Mouse (Mus musculus) T-helper 1 cell (primary cell): ENCODE data around the gene Ly6g6d.
"Not testable (repeated sequence)": the region's sequence is repeated elsewhere in the genome, so short reads cannot be mapped to it uniquely, and the experiment has no call there.

Experiments used
- in situ Hi-C: fragments of 300-600 bp; cut with MboI, MseI; formaldehyde crosslinking; loops from one replicate; pipeline ENCODE4 v1.15.1; 2025; ENCODE audit warnings: high pct_unique_total_duplicates

Gene Ly6g6d

DNA sequence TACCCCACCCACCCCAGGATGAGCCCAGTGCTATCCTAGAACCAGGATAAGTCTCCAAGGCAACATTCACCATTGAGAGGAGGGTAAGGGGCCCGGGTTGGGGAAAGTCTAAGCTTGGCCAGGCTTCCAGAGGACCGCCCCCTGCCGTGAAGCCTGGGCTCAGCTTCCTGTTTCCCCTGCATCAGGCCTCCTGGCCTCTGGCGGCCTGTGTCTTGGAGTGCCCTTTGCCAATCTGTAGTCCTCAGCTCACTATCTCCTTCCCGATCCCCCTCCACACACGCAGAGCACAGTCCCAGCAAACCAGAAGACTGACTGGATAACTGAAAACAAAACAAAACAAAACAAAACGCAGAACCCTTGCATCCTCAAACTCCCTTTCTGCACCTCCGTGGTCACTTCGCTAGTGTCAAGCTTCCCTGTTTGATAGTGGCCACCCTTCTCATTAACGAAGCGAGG lies 28.3 kb downstream of the Ly6g6d start, which contains the start of gene Clic1:
Gene Clic1 (plus strand): TSS at position 406 of the 456 bp plus-strand sequence.
- in situ Hi-C loops = no loop called here

DNA sequence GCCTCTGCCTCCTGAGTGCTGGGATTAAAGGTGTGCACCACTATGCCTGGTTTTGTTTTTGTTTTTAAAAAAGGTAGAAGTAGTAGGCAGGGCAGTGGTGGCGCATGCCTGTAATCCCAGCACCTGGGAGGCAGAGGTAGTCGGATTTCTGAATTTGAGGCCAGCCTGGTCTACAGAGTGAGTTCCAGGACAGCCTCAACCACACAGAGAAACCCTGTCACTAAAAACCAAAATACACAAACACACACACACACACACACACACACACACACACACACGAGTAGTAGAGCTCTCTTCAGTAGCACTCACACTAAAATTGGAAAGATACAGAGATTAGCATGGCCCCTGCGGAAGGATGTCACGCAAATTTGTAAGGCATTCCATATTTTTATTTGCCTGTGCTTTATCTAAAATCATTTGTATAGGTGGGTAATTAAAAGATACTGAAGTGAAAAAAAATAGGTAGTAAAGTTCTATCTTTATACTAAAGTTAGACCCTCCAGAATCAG lies 28.9 kb downstream of the Ly6g6d start:
- in situ Hi-C loops = no loop called here

DNA sequence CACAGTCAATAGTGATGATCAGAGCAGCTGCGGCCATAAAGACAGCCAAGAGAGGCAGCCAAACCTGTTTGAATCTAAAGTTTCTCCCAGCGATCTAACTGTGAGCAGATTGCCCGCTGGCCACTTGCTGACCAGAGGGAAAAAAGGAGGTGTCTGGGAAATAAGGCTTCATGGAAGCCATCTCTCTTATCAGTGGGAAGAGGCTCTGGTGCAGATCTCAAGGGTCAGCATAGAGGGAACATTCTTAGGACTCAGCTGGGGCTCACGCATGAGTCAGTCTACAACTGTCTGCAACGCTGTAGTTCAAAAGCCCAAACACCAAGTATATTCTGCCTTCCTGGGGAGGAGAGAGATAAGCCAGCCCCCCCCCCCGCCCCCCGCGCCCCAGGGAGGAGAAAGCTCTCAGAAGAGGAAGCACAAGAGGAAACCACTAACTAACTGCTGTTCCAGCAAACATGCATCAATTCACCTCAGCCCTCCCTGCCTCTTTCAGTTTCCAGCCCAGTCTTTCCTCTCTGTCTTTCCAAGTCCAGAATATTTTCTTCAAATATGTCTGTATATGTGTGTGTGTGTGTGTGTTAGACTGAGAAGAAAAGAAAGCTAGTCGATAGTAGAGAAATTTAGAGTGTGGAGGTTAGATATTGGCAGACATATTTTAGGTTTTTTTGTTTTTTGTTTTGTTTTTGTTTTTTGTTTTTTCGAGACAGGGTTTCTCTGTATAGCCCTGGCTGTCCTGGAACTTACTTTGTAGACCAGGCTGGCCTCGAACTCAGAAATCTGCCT lies 29.5 kb downstream of the Ly6g6d start:
- in situ Hi-C loops = no loop called here

DNA sequence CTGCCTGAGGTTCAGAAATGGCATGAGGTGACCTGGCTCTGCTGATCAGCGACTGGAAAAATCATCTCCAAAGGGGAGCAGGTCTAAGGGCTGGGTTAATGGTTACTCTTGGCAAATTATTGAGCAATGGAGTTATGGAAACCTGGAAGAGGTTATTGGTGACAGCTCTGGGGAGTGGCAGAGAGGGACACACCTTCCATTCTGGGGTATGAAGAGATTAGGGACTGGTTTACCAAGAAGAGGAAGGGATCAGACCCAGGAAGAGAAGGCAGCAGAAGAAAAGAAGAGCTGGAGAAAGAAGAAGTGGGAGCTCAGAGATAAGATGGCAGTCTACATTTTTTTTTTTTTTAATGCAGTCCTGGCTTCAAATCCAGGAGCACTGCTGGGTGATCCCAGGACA lies 30.2 kb downstream of the Ly6g6d start:
- in situ Hi-C loops = no loop called here

DNA sequence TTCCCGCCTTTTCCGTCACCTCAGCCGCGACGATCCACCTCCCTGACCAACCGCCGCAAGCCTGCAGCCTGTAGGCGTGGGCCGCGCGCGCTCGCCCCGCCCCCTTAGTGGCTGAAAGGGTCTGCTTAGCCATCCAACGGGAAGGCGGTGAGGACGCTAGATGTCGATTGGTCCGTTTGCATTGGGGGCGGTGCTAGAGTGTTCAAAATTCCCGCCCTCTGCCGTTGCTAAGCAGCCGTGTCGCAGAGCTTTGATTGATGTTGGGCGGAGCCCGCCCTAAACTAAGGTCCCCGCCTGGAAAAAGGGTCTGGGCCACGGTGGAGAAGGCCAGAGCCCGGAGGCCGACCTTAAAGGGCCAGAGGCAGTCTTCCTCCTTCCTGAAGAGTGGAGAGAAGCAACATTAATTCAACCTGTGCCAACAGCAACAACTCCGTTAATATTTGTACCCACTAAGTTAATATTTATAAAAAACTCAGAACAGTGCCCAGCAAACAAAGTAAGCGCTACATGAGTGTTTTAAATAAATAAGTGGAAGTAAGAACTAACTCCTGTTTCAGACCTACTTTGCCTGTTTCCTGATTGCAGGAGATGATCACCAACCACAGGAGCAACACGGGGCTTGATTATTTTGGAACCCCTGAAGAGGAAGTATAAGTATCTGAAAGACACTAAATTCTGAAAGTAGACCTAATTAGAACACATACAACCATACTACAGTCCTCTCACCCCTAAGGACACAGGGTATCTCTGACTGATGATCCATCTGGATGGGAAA lies 31.0 kb downstream of the Ly6g6d start, which contains the start of gene Msh5:
Gene Msh5 (minus strand): TSS at position 65 of the 775 bp plus-strand sequence.
- in situ Hi-C loops = no loop called here

DNA sequence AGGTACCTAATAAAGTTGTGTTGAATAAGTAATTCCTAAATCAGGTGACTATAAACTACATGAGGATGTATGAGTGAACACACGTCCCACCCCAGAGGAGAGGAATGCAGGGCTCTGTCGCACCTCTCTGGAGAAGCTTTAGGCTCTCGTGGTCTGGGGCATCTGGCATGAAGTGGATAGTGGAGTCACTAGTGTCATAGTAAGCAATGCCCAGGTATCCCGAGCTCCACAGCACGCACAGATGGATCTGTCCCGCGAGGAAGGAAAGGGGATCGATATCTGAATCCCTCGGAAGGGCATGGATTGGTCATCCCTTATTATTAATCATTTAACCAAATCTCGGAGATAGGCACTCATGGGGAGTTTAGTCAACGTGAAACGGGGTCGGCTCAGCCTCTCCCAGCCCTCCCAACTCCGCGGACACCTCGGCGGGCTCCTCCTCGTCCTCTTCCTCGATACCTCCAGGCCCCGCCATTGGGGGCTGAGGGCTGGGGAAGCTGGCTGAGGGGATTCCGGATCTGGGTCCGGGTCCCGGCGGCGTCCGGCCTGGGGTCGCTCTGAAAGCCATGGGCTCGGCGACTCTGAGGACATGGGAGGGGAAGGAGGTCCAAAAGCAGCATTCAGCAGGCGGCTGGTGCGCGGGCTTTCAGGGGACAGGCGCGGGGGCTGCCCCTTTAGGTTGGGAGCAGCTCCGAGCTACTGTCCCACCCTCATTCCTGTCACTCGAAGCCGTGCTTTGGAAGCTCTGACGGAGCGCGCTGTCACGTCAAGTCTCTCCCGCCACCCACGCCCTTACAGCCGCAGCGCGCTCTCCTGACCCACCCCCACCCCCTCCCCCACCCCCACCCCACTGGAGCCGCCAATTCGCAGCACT lies 31.8 kb downstream of the Ly6g6d start:
- in situ Hi-C loops = no loop called here

DNA sequence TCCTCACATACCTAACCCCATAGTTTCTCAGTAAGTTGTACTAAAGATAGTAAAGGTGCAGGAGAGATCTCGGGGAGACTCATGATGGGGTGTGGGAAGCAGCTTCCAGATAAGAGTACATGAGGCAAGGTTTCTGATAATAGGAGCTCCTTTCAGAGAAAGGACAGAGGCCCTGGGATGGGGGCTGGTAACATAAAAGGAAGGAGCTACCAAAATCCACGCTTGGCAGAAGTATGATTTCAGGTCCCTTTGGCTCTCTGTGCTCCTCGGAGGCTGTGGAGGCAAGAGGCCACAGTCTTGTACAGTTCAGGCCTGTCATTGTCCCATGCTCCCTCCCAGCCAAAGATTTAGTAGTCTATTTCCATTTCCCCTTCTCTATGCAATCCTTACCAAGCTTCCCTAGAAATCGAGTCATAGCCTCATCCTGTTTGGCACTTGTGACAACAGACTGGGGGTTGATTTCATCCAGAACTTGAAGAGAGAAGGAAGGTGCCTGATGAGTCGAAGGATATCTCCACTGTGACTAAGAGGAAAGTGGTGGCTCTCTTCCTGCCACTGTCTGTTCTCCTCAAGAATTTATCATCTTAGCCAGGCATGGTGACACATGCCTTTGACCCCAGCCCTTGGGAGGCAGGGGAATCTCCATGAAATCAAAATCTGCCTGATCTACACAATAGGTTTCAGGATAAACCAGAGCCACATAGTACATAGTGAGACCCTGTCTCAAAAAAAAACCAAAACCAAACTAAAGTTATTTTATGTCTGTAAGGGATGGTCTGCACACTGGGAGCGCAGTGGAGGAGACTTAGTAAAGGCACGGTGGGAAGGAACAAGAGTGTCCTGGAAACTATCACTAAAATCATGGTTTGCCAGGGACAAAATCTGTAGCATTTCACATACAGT lies 32.7 kb downstream of the Ly6g6d start:
- in situ Hi-C loops = no loop called here

DNA sequence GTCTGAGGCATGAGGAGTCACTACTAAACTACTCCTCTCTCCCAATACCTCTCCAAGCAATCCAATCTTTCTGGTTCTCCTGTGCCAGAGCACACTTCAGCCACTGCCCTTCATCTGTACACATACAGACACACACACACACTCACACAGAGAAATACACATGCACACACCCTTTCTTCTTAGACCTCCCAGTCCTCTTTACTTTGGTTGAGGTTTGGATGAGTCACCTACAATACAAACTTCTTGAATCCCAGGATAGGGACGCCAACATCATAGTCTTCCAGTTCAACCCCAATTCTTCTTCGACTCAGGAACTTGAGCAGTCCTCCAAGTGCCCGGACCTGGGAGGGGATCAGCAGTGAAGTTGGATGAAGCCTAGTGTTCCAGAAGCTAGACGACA lies 34.1 kb downstream of the Ly6g6d start:
- in situ Hi-C loops = no loop called here

DNA sequence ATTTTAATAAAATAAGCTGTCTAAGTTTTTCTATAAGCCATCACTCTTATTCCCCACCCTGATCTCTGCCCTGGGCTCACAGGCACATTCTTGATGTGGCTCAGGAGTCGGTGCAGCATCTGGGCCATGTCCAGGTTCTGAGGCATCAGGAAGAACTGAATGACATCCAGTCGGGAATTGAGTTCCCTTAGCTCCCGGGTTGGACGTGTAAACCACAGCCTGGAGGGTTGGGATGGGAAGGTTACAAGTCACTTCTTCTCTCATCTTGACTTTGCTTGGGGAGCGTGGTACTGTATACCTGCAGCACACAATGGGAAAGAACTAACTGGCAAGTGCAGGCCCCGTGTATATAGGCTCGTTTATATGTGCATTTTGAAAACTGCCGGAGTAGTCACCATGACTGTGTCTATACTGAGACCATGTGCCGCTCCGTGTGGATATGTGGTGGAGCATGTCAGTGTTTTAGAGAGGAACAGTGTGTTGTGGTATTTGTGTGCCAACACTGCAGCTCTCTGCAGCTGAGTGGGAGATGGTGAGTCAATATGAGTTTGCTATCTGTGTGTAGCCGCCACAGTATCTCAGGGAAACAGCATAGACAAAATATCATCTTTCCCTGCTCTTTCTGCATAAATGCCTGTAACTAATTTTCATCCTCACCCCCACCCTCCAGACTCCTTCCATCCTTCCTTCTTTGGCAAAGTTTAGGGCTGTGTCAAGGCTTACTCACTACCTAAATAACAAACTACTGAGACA lies 38.6 kb downstream of the Ly6g6d start:
- in situ Hi-C loops = no loop called here

DNA sequence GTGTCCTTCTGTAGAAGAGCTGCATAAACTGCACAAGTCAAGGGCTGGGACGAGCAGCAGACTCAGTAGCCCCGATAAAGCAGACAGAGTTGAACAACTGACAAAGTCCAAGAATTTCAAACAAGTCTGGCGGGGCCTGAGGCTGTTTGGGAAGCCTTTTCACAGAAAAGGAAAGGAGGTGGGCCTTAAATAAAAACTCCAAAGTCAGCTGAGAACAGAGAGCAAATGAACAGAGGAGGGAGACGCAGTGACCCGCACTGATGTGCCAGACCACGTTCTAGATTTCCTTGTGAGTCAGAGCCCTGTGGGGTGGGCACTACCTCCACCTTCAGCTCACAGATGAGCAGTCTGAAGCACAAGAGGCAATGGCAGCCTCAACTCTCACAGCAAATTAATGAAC lies 43.0 kb downstream of the Ly6g6d start:
- in situ Hi-C loops = no loop called here

DNA sequence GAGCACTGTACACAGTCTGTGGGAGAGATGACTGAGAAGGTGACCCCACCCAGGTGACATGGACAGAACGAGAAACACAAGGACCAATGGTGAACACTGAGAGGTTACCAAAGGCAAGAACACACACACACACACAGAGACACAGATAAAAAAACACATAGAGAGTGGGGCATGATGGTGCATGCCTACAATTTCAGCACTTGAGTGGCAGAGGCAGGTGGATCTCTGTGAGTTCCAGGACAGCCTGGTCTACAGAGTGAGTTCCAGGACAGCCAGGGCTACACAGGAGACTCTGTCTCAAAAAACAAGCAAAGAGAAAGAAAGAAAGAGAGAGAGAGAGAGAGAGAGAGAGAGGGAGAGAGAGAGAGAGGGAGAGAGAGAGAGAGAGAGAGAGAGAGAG lies 44.2 kb downstream of the Ly6g6d start:
- in situ Hi-C loops = not testable (repeated sequence)

DNA sequence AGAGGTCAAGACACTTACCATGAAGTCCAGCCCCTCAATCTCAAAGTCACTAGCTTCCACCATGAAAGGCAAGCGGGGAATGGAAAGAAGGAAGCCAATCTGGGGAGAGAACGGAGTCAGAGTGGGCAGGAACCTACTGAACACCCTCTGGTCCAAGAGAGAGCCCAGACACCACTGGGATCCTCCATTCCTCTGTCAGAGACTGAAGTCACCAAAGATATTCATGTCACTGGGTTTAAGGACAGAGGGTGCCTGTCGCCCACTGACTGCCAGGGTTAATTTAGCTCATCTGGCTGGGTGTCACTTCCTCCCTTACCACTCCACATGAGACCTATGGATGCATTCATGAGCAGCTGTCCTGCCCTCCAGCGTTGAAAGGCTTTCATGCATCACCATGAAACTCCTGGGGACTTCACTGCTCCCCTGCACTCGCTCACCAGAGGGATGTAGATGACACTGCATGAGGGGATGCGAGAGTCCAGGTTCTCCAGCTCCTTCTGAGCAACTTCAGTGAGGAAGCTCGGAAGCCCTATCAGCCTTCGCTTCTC lies 45.5 kb downstream of the Ly6g6d start:
- in situ Hi-C loops = no loop called here

DNA sequence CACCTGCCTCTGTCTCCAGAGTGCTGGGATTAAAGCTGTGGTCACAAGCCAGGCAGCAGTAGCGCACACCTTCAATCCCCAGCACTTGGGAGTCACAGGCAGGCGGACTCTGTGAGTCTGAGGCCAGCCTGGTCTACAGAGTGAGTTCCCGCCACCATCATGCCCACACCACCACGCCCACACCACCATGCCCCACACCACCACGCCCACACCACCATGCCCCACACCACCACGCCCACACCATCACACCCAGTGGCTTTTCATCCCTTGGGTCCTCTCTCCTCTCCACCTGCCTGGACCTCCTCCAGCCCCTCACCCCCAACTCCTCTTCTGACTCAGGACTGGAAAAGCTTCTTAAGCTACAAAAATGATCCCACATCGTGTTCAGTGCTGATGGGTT lies 46.0 kb downstream of the Ly6g6d start:
- in situ Hi-C loops = no loop called here

DNA sequence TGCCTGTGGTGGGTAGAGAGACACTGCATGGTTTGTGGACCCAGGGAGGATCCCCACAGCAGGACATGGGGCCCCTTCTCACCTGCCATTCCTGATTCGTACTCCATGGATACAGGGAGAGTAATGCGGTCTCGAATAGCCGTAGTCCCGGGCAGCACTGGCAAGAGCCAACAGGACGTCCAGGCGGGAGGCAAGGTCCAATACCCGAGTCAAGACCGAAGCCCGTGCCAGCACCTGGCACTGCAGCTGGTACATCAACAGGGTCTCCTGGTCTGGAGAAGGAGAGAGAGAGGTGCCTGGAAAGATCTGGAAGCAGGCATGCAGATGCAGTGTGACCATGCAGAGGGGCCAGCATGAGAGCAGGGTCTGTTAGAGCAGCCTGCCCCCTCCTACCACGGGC lies 46.6 kb downstream of the Ly6g6d start:
- in situ Hi-C loops = no loop called here

DNA sequence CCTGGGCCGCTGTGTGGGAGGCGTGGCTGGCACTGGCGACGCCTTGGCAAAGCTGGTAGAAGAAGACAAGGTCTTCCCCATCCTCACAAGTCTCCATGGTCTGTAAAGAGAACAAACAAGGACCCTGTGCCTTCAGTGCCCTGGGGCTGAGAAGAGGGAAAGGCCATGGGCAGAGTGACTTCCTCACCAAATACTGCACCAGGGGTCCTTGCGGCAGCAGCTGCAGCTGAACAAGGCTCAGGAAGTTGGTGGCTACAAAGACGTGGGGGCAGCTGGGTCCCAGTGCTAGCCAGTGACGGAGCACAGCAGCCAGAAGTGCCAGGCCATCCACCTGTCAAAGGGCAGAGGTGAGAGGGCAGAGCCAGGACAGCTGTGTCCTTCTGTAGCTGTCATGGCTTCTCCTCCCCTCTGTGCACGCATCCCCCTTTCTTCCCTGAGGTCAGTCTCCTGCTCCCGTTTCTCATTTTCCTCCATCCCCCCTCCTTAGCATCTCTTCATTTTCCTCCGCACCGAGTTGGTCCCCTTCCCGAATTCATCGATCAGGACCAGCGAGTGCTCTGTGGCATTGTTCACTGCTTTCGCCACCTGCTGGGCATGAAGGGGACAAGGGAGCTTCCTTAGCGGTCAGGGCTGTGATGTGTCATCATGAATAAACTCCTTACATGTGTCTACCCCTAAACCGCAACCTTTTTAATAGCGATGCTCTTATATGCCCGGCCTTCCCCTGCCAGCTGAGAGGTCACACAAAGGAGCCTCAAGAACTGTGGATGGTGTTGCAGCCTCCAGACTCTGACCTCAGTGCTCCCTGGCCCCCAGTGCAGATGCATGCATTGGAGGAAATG lies 48.0 kb downstream of the Ly6g6d start:
- in situ Hi-C loops = no loop called here

DNA sequence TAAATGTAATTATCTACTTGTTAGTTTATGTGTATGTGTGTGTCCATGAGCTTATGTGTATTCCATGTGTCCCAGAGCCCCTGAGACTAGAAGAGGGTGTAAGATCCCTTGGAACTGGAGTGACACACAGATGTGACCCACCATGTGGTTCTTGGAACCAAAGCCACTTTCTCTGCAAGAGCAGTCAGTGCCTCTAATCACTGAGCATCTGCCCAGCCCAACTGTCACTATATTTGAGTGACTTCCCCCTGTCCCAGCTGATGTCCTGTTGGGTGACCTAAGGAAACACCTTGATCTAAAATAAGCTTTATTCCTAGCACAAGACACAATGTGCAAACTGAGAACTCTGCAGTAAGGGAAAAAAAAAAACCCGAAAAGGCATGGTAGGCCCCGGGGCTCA lies 49.5 kb downstream of the Ly6g6d start:
- in situ Hi-C loops = no loop called here

DNA sequence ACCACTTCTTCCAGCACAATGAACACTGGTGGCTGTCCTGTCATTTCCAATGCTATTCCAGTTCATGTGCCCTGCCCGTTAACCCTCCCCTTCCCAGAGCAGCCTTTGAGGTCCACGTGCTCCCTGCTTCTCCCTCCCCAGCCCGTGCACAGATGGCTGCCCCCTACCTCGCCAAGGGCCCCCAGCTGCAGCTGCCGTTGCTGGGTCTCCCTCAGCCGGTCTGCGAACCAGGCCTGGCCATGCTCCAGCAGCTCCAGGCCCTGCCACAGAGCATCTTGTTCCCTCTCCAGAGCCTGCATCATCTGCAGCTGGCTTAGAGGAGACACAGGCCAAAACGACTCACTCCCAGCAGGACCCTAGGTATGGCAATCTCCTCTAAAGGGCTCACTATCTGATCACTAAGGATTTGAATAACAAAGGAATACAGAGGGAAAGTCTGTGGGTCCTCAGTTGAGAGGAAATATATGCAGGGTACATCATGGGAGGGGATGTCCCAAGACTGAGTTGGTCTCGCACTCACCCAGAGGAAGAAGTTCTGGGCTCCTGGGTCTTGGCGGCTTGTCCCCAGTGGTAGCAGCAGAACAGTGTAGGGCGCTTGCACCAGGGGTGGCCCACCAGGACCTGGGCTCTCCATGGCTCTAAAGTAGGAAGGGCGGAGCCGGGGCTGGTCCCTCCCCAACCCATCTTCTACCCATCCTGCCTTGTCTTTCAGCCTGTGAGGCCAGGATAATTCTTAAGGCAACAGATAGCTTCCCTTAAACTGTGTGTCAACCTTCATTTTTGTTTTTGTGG lies 50.4 kb downstream of the Ly6g6d start, which contains the start of gene Sapcd1:
Gene Sapcd1 (minus strand): TSS at position 740 of the 792 bp plus-strand sequence.
- in situ Hi-C loops = no loop called here

DNA sequence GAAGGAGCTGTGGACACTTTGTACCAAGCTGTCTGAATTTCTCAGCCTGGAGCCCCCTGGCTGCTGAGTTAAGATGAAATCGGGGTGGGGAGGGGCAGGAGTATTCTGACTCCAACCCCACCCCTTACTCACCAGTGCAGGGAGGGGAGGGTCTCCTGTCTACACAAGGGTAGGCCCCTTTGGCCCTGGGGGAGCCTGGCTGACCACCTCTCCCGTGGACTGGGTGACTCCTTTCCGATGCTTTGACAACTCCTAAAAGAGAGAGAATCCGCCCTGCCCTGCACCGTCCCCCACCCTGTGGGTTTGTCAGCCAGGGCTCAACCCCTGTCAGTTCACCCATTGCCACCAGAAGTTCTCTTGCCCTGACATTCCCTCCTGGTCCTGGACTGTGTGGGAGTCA lies 51.7 kb downstream of the Ly6g6d start:
- in situ Hi-C loops = no loop called here
